Mouse (Mus musculus) adrenal gland, adult 8-10 months (tissue): ENCODE measurements around the gene Tmprss6. TPM values are rescaled to one million over a fixed set of nuclear protein-coding genes. Genes with fewer than 3 reads are reported as not detected.

Experiments
- DNase-seq: peaks from one replicate; pipeline ENCODE4 v3.0.0; 2022
- total RNA-seq, 4 experiments: library from RNA; stranded (reverse); gene quantifications; 2 replicates each; pipeline ENCODE4 v1.2.4; 2022

Tmprss6 gene
- total RNA-seq, 4 experiments from 2014 or later: 1.1 to 2.8 (median 2.0) TPM

GRCm38 (mm10) chr15:78443857-78444256, 24.6 kb downstream of the Tmprss6 start:
- no peak for DNase-seq

- DNase-seq: no peak
Observed at GRCm38 (mm10) chr15:78442231-78442630, 26.2 kb downstream of the Tmprss6 start.

- DNase-seq: no peak
Observed at GRCm38 (mm10) chr15:78438973-78439372, 29.5 kb downstream of the Tmprss6 start.

DNA sequence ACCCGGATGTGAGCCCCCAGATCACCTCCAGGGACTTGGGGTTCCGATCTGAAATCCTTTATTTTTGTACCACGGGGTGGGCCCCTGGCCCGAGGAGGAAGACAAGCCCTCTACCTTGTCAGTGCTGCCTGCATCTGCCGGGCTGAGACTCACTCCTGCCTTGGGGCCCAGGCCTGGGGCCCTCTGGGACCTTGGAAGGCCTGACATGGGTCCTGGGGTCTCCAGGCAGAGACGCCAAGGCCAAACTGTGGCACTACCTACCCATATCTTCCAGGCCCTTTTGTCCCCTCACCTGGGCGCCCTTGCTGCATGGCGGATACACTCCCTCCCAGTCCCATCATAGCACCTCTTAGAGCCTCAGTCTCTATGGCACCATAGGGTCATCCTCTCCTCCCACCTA, 29.9 kb downstream of the Tmprss6 start:
- no peak for DNase-seq

DNA sequence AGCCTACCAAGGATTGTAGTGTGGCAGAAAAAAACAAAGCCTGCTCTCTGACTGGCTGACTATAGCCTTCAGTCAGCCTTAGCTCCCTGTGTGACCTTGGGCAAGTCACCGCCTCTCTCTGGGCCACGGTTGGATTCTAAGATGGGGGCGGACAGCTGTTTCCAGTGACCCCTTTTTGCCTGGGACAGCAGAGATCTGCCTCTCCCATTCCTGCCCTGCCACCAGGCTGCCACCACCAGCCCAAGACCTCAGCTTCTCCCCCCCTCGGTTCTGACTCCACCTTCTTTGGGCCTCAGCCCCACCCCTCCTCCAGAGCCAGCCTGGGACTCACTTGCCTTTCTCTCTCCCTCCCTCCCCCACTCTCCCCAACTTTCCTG, 30.4 kb downstream of the Tmprss6 start:
- DNase-seq: peak; percentile 82

- DNase-seq: peak; percentile 83
Observed at GRCm38 (mm10) chr15:78437237-78438017, 31.0 kb downstream of the Tmprss6 start.

DNA sequence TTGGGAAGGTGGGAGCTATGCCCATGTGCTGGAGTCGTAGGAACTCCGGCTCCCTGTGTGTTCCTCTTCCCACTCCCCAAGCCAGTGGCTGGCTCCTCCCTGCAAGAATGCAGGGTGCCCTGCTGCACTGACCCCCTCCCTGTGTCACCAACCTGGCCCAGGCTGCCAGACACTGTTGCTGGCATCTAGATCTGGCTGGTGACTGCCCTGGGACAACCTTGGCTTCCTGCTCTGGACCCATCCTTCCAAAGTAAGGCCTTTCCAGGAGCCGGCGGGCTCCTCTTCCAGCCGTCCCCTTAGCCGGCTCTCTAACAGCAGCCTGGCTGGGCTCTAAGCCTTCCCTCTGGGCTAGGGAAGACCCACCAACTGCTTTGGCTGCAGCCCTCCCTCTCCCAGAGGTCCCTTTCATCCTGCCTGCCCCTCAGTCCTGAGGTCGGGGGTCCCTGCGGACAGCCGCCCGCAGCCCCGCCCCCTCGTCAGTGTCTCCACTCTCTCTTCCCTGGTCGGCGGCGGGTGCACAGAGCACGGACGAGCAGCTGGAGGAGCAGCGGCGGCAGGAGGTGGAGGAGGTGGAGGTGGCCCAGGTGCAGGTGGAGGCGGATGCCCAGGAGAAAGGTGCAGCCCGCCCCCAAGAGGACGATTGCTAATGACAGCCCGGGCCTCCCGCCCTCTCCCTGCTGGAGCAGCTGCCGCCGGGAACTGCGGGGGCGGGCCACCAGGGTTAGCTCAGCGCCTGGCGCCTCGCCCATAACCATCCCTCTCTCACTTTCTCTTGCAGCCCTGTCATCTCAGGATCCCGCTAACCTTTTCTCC, 31.8 kb downstream of the Tmprss6 start:
- peak; percentile 90 for DNase-seq

- no peak for DNase-seq
Observed at GRCm38 (mm10) chr15:78435681-78436080, 32.8 kb downstream of the Tmprss6 start.

GRCm38 (mm10) chr15:78434896-78435520, 33.4 kb downstream of the Tmprss6 start:
- DNase-seq: no peak

DNA sequence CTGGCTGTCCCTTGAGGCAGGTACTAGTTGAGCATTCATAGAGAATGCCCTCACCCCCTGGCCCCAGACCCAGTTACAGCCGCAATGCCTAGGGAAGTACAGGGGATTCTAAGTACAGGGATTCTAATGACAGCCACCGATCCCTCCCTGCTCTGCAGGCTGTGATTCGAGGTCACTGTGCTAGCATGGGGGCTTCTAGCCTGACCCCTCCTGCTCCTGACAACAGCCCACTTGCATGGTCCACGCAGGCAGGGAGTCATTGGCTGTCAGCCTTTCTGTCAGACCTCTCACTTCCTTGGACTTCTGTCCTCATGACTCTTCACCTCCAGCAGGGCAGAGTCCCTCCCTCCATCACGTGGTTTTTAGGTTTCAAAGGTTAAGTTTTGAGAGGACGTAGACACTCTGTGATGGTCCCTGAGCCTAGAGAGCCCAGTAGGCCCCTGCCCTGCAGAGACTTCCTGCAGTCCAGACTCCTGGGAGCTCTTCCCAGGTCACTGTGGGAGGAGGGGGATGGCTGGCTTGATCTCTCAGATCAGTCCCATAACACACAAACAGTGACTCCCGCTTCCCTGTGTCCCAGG, 36.8 kb downstream of the Tmprss6 start:
- DNase-seq: no peak

- DNase-seq: no peak
Observed at GRCm38 (mm10) chr15:78430874-78431273, 37.6 kb downstream of the Tmprss6 start.

- no peak for DNase-seq
Observed at GRCm38 (mm10) chr15:78429871-78430622, 38.4 kb downstream of the Tmprss6 start.

DNA sequence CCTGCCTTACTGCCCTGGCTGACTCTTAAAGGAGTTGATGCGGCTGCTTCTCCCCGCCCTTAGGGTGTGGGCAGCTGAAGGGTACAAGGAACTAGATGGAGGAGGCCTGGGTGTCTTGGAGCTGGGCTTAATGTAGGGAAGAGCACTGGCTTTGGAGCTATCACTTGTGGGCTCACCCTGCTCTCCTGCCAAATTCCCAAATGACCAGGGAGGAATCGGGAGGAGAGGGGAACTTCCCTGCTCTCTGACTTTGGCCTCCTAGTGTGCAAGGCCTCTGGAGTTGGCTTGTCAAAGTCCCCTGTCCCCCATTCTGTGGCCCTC, 39.3 kb downstream of the Tmprss6 start:
- DNase-seq: no peak

DNA sequence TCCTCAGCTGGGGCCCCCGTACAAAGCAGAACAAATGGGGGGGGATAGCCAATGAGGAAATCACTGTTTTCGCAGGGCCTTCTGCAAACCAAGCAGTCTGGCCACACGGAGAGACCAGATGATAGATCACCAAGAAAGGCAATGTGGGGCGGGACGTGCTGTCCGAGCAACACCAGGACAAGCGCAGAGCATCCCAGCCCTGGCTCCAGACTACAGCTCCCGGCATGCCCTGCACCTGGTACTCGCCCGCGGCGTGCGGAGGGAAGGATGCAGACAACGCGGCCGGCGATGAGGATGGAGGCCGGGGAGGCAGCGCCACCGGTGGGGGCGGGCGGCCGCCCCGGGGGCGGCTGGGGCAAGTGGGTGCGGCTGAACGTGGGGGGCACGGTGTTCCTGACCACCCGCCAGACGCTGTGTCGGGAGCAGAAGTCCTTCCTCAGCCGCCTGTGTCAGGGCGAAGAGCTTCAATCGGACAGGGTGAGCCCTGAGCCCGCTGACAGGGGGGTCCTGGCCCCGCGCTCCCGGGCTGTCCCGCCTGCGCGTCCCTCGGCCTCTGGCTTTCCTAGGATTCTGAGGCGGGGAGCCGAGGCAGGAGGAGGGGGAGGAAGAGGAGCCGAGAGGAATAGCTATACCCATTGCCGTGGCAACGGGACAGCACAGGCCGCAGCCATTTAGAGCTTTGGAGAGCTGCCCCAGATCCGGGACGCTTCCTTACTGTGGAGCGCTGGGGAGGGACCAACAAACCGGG, 39.9 kb downstream of the Tmprss6 start, which contains the start of gene Kctd17:
TSS of gene Kctd17 (plus strand) at position 174 of the 748 bp plus-strand sequence.
- DNase-seq: peak; percentile 73

DNA sequence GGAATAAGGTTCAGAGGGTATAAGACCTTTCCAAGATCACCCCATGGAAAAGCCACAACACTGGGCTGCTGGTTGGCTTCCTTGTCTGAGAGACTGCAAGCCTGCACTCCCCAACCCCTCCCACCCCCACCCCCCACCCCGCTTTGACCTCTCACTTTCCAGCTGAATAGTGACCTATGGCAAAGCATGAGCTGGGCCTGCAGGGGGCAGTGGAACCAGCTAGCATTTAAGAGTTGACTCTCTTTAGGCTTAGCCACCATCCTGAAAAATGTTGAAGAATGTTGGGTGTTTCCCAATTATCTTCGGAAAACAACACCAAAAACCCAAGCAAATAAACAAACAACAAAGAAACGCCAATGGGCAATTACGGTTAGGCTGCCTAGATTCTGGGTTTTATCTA, 43.2 kb downstream of the Tmprss6 start:
- no peak for DNase-seq

DNA sequence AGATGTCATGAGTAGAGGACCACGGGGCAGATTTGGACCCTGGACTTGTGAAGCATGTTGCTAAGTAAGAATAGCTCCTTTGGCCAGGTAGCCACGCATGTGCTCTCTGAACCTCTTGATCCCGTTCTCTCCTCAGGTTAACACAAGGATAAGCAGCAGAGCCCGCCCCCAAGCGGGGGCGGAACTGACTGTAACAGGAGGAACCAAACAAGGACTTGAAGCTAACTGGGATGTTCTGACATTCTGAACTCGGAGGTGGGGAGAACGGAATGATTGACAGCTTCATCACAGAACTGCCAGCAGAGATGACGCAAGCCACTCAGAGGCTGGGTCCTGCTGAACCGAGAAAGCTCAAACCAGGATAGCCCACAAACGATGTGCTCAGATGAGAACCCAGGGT, 43.9 kb downstream of the Tmprss6 start:
- DNase-seq: no peak

- no peak for DNase-seq
Observed at GRCm38 (mm10) chr15:78422046-78422956, 46.1 kb downstream of the Tmprss6 start.

GRCm38 (mm10) chr15:78420395-78420794, 48.0 kb downstream of the Tmprss6 start:
- DNase-seq: no peak

DNA sequence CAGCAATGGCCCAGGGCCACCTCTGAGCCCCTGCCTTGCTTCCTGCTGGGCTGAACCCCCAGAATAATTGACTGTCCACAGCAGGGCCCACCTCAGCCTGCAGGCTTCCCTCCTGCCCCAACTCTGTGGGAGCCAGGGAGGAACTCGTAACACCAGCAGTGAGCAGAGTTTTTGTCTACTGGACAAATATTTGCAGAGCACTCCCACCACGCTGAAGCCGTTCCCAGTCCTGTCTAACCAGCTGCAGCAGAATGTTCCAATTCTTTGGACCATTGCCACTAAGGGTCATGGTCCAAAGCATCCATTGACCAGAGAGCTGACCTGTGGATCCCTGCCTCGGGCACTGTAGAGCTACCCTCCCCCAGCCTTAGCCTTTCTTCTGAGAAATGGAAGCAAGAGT, 51.5 kb downstream of the Tmprss6 start:
- DNase-seq: no peak

GRCm38 (mm10) chr15:78414157-78414556, 54.3 kb downstream of the Tmprss6 start:
- DNase-seq: no peak
